Mouse (Mus musculus): Measurements from ENCODE around the gene Nek7. TPM values are rescaled to one million over a fixed set of nuclear protein-coding genes. Genes with fewer than 3 reads are reported as not detected.
A peak's percentile ranks its signal among the peaks of the same experiment; 100 is the strongest.

The Nek7 gene
- polyA plus RNA-seq, 1 experiment from 2014 or later, result 53.9 TPM

DNA sequence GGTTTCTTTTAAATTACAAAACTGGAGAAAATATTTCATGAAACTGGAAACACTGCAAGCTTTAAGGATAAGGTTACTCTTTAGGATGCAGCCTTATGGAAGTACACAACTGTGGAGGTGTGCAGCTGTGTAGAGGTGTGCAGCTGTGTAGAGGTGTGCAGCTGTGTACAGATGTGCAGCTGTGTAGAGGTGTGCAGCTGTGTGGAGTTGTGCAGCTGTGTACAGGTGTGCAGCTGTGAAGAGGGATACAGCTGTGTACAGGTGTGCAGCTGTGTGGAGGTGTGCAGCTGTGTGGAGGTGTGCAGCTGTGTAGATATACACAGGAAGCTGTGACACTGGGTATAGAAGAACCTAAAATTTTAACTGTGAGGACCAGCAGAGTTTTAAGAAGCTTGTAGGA is 81.7 kb downstream of the Nek7 start:
- H3K4me1 ChIP-seq (replicated peaks), result peaks cover 10% of the 10 kb centered on the region
- H3K9me3 ChIP-seq (replicated peaks), result no peaks in the 10 kb centered on the region
- no peak overlapping the region for H3K9ac ChIP-seq
- ATAC-seq (ENCODE audit: insufficient number of reproducible peaks, low FRiP score), result no peak
- no peak overlapping the region for H3K4me2 ChIP-seq
- no peak overlapping the region for H3K27ac ChIP-seq (ENCODE audit: poor library complexity, severe bottlenecking)
- H3K4me3 ChIP-seq, result no peak overlapping the region
- no peaks in the 10 kb centered on the region for H3K27me3 ChIP-seq (replicated peaks)
- no peaks in the 10 kb centered on the region for H3K36me3 ChIP-seq

DNA sequence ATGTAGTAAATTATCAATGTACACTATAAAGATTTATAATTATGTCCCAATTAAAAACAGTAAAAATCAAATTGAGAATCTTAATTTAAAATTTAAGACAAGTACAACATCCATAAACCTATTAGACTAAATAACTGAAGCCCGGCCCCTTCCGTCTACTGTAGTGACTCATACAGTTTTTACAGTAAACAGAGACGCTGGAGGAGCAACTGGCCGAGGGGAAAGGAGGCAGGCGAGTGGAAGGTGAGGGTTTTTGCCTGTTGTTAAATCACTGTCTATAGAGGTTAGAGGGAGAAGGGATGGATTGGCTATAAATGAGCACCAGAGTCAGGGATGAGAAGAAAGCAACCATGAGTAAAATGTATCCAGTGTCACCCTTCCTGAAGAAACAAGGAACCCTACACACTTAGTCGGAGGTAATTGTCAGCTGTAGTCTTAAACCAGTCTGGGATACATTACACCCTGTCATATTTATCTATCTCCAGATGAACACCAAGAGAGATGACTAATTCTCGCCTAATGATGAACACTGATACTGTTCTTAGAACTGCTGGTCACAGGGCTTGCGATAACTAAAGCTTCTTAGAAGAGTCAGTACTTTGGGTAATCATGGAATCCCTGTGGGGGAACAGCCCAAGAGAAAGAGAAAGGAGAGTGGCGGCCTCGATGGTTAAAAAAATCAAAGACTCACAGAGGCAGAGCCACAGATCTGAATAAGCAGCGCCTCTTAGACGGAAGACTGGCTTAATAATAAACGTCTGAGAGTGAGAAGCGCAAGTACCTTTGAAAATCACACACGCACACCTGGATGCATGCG is 84.0 kb downstream of the Nek7 start:
- ATAC-seq (ENCODE audit: insufficient number of reproducible peaks, low FRiP score), result no peak
- peaks cover 10% of the 10 kb centered on the region for H3K4me1 ChIP-seq (replicated peaks)
- H3K4me3 ChIP-seq, result no peak overlapping the region
- no peaks in the 10 kb centered on the region for H3K27me3 ChIP-seq (replicated peaks)
- peaks cover 15% of the 10 kb centered on the region for H3K36me3 ChIP-seq
- 0 out of 2 replicates have a peak overlapping the region, but pooled peaks have one; percentile 7 for H3K4me2 ChIP-seq
- H3K9me3 ChIP-seq (replicated peaks), result no peaks in the 10 kb centered on the region
- no peak overlapping the region for H3K27ac ChIP-seq (ENCODE audit: poor library complexity, severe bottlenecking)
- no peak overlapping the region for H3K9ac ChIP-seq
- WGBS, result 65% methylated on average over 16 of the region's 16 CpGs

GRCm38 (mm10) chr1:138530604-138531003 is 89.3 kb downstream of the Nek7 start:
- peaks cover 20% of the 10 kb centered on the region for H3K36me3 ChIP-seq
- no peak overlapping the region for H3K9ac ChIP-seq
- no peaks in the 10 kb centered on the region for H3K4me1 ChIP-seq (replicated peaks)
- H3K27me3 ChIP-seq (replicated peaks), result no peaks in the 10 kb centered on the region
- no peak for ATAC-seq (ENCODE audit: insufficient number of reproducible peaks, low FRiP score)
- 86% methylated on average over 5 of the region's 5 CpGs for WGBS
- H3K27ac ChIP-seq (ENCODE audit: poor library complexity, severe bottlenecking), result no peak overlapping the region
- no peak overlapping the region for H3K4me3 ChIP-seq
- no peak overlapping the region for H3K4me2 ChIP-seq
- H3K9me3 ChIP-seq (replicated peaks), result no peaks in the 10 kb centered on the region

- no peak overlapping the region for H3K4me3 ChIP-seq
- no peak for ATAC-seq (ENCODE audit: insufficient number of reproducible peaks, low FRiP score)
- 85% methylated on average over 6 of the region's 6 CpGs for WGBS
- H3K27ac ChIP-seq (ENCODE audit: poor library complexity, severe bottlenecking), result no peak overlapping the region
- H3K4me1 ChIP-seq (replicated peaks), result no peaks in the 10 kb centered on the region
- H3K9ac ChIP-seq, result no peak overlapping the region
- no peaks in the 10 kb centered on the region for H3K9me3 ChIP-seq (replicated peaks)
- H3K27me3 ChIP-seq (replicated peaks), result no peaks in the 10 kb centered on the region
- H3K4me2 ChIP-seq, result no peak overlapping the region
- peaks cover 4% of the 10 kb centered on the region; the same call in 1 of the 2 replicates for H3K36me3 ChIP-seq
Measured at GRCm38 (mm10) chr1:138523962-138524361, 96.0 kb downstream of the Nek7 start.

DNA sequence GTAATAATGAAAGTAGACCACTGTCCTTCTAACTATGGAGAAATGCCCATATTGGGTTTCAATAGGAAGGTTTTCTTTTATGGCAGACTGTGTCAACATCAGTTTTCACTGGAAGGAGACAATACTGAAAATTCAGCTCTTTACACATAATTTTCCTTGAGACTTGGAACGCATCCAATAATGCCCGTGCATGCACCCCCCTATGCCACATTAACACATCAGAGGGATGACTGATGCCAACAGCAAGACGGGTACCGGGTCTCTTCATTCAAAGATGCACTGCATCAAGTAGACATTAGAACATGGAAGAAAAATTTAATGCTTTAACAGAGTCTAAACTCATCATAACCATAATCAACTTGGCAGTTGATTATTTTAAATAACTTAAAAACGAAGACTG is 101.7 kb downstream of the Nek7 start:
- 83% methylated on average over 5 of the region's 5 CpGs for WGBS
- no peaks in the 10 kb centered on the region for H3K27me3 ChIP-seq (replicated peaks)
- H3K4me1 ChIP-seq (replicated peaks), result peaks cover 7% of the 10 kb centered on the region
- no peak overlapping the region for H3K9ac ChIP-seq
- H3K9me3 ChIP-seq (replicated peaks), result no peaks in the 10 kb centered on the region
- no peak overlapping the region for H3K4me2 ChIP-seq
- no peak overlapping the region for H3K4me3 ChIP-seq
- no peak overlapping the region for H3K27ac ChIP-seq (ENCODE audit: poor library complexity, severe bottlenecking)
- no peak for ATAC-seq (ENCODE audit: insufficient number of reproducible peaks, low FRiP score)
- H3K36me3 ChIP-seq, result peaks cover 7% of the 10 kb centered on the region; the same call in 1 of the 2 replicates

DNA sequence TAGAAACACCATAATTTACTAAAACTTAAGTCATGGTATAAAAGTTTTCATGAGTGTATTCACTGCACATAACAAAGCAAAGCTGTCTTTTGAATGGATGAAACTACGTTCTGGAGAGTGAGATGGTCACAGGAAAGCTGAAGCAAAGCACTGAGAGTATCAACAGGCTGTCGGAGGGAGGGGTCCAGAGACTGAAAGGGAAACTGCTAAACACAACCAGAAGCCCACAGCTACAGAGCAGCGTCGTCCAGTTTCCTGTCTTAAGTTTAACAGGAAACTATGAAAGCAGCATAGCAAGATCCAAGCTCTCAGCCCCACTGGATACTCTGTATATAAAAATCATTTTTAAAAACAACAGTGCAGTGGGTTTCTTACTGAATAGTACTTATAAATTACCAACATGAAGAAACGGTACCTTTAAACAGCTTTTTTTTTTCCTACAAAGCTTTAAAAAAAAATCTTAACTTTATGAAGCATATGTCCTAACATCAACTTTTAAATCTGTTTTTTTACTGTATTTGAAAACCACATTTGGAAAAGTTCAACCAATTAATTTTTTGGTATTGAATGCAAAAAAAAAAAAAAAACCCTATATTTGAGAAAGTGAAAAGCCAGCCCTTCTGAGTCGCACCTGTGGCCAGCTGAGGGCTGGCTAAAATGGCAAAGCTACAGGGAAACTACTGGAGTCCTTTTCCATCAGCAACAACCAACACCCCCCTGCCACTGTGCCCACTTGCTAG is 102.4 kb downstream of the Nek7 start:
- H3K4me2 ChIP-seq, result 0 out of 2 replicates have a peak overlapping the region, but pooled peaks have one; percentile 21
- H3K27ac ChIP-seq (ENCODE audit: poor library complexity, severe bottlenecking), result peak overlapping the region; percentile 39; the same call in 1 of the 2 replicates
- WGBS, result 48% methylated on average over 6 of the region's 6 CpGs
- no peaks in the 10 kb centered on the region for H3K27me3 ChIP-seq (replicated peaks)
- H3K9ac ChIP-seq, result no peak overlapping the region
- H3K4me3 ChIP-seq, result no peak overlapping the region
- ATAC-seq (ENCODE audit: insufficient number of reproducible peaks, low FRiP score), result peak; percentile 51; the same call in 1 of the 2 replicates
- H3K9me3 ChIP-seq (replicated peaks), result no peaks in the 10 kb centered on the region
- peaks cover 7% of the 10 kb centered on the region; the same call in 1 of the 2 replicates for H3K36me3 ChIP-seq
- peaks cover 7% of the 10 kb centered on the region for H3K4me1 ChIP-seq (replicated peaks)

DNA sequence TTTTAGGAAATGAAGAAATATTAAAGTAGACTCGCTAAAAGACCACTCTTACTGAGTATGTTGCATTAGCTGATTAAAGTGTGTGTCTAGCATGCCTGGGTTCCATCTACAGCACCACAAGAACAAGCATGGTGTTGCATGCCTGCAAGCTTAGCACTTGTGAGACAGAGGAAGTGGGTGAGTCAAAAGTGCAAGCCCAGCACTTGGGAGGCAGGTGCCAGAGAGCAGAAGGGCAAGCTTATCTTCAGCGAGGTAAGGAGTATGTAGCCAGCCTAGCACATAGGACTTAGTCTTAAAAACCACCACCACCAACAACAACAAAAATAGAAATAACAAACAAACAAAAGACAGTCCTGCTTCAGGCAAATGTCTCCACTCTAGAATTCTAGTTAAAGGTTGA is 103.0 kb downstream of the Nek7 start:
- ATAC-seq (ENCODE audit: insufficient number of reproducible peaks, low FRiP score), result 0 out of 2 replicates have a peak, but pooled peaks have one; percentile 55

GRCm38 (mm10) chr1:138515362-138515761 is 104.6 kb downstream of the Nek7 start:
- H3K27me3 ChIP-seq (replicated peaks), result no peaks in the 10 kb centered on the region
- H3K9ac ChIP-seq, result no peak overlapping the region
- no peak overlapping the region for H3K4me3 ChIP-seq
- H3K4me2 ChIP-seq, result no peak overlapping the region
- ATAC-seq (ENCODE audit: insufficient number of reproducible peaks, low FRiP score), result no peak
- H3K4me1 ChIP-seq (replicated peaks), result peaks cover 7% of the 10 kb centered on the region
- no peaks in the 10 kb centered on the region for H3K9me3 ChIP-seq (replicated peaks)
- H3K27ac ChIP-seq (ENCODE audit: poor library complexity, severe bottlenecking), result no peak overlapping the region
- peaks cover 7% of the 10 kb centered on the region; the same call in 1 of the 2 replicates for H3K36me3 ChIP-seq
- 84% methylated on average over 9 of the region's 9 CpGs for WGBS

More for the DNA sequence above, 103.0 kb downstream of the Nek7 start:
- H3K4me2 ChIP-seq, result 0 out of 2 replicates have a peak overlapping the region, but pooled peaks have one; percentile 21
- peak overlapping the region; percentile 39; the same call in 1 of the 2 replicates for H3K27ac ChIP-seq (ENCODE audit: poor library complexity, severe bottlenecking)
- no peaks in the 10 kb centered on the region for H3K27me3 ChIP-seq (replicated peaks)
- peaks cover 7% of the 10 kb centered on the region for H3K4me1 ChIP-seq (replicated peaks)
- H3K9me3 ChIP-seq (replicated peaks), result no peaks in the 10 kb centered on the region
- H3K36me3 ChIP-seq, result peaks cover 7% of the 10 kb centered on the region; the same call in 1 of the 2 replicates
- H3K4me3 ChIP-seq, result no peak overlapping the region
- WGBS, result 41% methylated on average over 2 of the region's 2 CpGs
- H3K9ac ChIP-seq, result no peak overlapping the region

GRCm38 (mm10) chr1:138513982-138514381 is 106.0 kb downstream of the Nek7 start:
- H3K9ac ChIP-seq, result no peak overlapping the region
- H3K27ac ChIP-seq (ENCODE audit: poor library complexity, severe bottlenecking), result no peak overlapping the region
- no peak for ATAC-seq (ENCODE audit: insufficient number of reproducible peaks, low FRiP score)
- H3K4me1 ChIP-seq (replicated peaks), result peaks cover 7% of the 10 kb centered on the region
- no peak overlapping the region for H3K4me2 ChIP-seq
- no peak overlapping the region for H3K4me3 ChIP-seq
- no peaks in the 10 kb centered on the region for H3K9me3 ChIP-seq (replicated peaks)
- no peaks in the 10 kb centered on the region for H3K27me3 ChIP-seq (replicated peaks)
- peaks cover 7% of the 10 kb centered on the region; the same call in 1 of the 2 replicates for H3K36me3 ChIP-seq
- 70% methylated on average over 4 of the region's 4 CpGs for WGBS

GRCm38 (mm10) chr1:138510566-138510965 is 109.4 kb downstream of the Nek7 start:
- no peak overlapping the region for H3K9ac ChIP-seq
- peaks cover 4% of the 10 kb centered on the region; the same call in 1 of the 2 replicates for H3K36me3 ChIP-seq
- no peaks in the 10 kb centered on the region for H3K9me3 ChIP-seq (replicated peaks)
- no peaks in the 10 kb centered on the region for H3K27me3 ChIP-seq (replicated peaks)
- WGBS, result 70% methylated on average over 4 of the region's 4 CpGs
- H3K27ac ChIP-seq (ENCODE audit: poor library complexity, severe bottlenecking), result no peak overlapping the region
- ATAC-seq (ENCODE audit: insufficient number of reproducible peaks, low FRiP score), result no peak
- H3K4me2 ChIP-seq, result no peak overlapping the region
- H3K4me3 ChIP-seq, result no peak overlapping the region
- H3K4me1 ChIP-seq (replicated peaks), result peaks cover 11% of the 10 kb centered on the region

- H3K4me3 ChIP-seq, result no peak overlapping the region
- no peak overlapping the region for H3K9ac ChIP-seq
- H3K27ac ChIP-seq (ENCODE audit: poor library complexity, severe bottlenecking), result no peak overlapping the region
- peaks cover 24% of the 10 kb centered on the region for H3K4me1 ChIP-seq (replicated peaks)
- no peak for ATAC-seq (ENCODE audit: insufficient number of reproducible peaks, low FRiP score)
- no peaks in the 10 kb centered on the region for H3K27me3 ChIP-seq (replicated peaks)
- 62% methylated on average over 13 of the region's 13 CpGs for WGBS
- H3K36me3 ChIP-seq, result no peaks in the 10 kb centered on the region
- H3K4me2 ChIP-seq, result no peak overlapping the region
- H3K9me3 ChIP-seq (replicated peaks), result no peaks in the 10 kb centered on the region
Measured at GRCm38 (mm10) chr1:138507446-138508043, 112.4 kb downstream of the Nek7 start.
